Mouse (Mus musculus): Measurements from ENCODE around the gene Mgst3. TPM values are rescaled to one million over a fixed set of nuclear protein-coding genes. Genes with fewer than 3 reads are reported as not detected.

Gene Mgst3
- total RNA-seq, 2 experiments from 2014 or later = 25.3 to 27.2 TPM

DNA sequence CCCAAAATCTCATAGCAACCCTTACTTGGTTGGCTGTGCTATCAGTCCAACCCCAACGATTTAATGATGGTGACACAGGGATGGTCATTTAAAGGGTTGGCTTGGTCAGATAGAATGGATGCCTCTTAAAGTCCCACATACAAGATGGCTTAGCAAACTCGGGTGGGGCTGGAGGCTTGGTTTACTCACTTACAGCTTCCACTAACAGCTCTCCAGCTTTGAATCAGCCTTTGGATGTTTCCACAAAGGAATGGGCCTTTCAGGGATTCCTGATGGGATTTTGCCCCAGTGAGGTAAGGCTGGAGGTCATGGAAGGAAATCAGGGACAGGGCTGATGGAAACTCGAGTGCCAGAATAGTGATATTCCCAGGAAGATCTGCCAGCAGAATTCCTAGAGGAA lies 5.8 kb downstream of the Mgst3 start:
- DNase-seq = no peak

DNA sequence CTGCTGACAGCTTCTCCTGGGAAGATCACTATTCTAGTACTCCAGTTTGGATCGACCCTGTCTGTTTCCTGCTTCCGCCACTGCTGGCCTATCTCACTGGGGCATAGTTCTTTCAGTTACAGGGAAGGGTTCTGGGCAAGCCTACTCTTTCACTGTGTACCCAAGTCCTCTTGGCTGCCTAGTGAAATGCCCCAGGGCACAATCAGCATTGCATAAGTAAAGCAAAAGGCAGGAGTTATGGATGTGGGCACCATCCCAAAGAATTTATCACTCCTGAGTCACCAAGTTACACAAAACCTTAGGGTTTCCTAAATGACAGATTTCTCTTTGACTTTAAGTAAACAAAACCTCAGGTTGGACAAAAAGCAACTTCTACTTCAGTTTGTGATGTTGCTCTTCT lies 6.3 kb downstream of the Mgst3 start:
- DNase-seq = no peak

DNA sequence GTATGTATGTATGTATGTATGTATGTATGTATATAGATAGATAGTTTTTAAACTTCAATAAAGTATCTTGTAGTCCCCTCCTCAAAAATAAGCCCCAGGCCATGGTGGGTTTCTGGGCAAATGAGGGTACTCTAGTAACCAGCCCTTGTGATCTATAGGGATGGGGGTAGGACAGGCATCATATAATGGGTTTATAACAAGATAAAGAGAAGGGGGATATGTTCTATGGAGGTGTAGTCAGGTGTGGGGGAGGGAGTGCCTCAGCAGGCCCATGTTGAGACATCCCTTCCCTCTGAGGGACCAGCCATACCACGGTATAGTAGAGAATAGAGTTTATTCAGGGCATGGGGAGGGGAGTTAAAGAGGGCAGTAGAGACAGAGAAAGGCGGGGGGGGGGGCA lies 7.2 kb downstream of the Mgst3 start:
- no peak for DNase-seq

DNA sequence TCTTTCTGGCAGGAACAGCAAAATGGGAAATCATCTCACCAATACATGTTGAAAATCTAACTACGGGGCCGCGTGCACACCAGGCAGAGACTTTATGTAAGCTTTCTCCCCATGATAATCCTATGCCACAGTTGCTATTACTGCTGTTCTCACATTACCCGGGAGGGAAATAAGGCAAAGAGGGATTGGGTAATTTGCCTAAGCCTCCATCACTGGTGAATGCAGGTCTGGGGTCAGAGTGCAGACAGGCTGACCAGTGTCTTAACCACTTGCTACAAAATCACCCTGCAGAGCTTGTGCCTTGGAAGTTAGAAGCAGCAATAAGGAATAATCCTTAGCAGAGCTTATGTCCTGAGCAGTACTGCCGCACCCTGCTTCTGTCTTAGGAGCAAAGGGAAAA lies 8.0 kb downstream of the Mgst3 start:
- DNase-seq = no peak

DNA sequence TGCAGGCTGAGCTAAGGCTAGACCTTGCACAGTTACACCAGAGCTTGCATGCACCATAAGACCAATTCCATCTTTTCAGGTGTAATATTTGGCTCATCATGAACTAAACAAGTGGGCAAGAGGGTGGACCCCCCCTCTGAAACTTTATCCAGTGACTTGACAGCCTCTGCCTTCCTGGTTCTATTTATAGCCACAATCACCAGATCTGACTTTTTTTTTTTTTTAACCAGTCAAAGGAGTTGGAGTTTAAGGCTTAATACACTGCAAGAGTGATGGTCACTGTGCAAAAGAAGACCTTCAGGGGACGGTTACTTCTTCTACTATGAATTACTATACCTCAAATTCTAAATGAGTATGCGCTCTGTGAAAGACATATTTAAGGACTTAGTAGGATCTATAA lies 8.4 kb downstream of the Mgst3 start:
- DNase-seq = no peak

DNA sequence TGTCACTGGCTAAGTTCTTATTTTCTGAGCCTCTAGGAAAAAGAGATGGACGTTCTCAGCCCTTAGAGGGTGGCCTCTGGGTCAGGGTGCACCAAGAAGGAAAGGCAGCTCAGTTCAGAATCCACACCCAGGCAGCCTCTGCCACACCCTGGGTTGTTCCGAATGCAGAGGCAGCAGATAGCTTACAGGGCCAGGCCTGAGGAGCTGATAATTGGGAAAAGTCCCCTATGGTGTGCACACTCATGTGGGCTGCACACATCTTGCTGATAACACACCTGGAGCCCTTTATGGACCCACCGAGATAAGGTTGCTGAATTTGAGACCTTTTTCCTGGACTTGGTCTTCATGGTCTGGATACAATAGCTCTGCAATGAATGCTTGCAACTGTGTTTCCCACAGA lies 9.5 kb downstream of the Mgst3 start:
- no peak for DNase-seq

DNA sequence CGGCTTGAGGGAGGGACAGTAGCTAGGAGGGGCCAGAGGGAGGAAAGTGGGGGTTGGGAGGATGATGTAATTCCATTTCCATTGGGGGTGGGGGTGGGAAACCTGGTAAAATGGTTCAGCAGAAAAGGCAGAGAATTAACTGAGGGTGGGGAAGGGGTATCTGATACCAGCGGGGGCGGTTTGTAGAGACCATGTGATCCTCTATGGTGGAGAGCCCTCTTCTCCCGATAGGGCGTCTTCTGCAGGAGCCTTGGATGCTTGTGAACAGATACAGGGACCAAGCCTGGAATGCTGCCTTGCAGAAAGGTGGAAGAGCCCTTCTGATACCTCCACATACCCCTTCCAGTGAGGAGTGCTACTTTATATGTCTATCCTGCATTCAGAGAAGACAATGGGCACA lies 10.5 kb downstream of the Mgst3 start:
- DNase-seq = no peak

DNA sequence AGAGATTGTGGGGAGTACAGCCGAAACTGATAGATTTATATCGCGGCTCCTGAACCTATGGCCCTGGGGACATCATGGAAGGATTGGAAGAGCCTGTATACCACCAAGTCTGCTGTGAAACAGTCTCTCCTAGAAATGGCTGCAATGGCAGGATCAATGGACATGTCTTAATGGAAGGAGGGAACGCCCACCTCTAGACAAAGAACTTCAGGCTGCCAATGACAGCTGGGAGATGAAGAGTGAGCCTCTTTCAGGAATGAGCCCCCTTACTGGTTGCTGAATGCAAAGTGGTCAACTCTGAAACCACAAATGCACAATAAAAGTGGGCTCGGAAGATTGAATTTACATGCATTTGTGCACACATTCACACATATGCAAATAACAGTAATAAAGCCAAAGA lies 10.9 kb downstream of the Mgst3 start:
- DNase-seq = no peak

DNA sequence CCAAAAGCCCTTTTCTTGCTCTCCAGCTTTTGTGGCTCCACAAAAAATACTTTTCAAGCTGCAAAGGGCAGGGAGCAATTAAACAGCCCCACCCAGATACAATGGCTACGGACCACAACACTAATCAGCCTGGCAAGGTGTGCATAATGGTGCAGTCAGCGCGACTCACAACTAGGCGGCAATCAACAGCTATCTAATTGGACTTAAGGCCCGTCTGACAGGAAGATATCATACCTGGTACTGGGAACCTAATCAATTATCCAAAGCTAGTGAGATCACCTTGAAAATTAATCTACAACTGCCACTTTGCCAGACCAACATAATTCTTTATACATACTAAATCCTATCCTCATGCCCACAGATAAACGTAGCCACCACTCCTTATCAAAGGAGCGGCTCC lies 11.3 kb downstream of the Mgst3 start:
- DNase-seq = no peak

DNA sequence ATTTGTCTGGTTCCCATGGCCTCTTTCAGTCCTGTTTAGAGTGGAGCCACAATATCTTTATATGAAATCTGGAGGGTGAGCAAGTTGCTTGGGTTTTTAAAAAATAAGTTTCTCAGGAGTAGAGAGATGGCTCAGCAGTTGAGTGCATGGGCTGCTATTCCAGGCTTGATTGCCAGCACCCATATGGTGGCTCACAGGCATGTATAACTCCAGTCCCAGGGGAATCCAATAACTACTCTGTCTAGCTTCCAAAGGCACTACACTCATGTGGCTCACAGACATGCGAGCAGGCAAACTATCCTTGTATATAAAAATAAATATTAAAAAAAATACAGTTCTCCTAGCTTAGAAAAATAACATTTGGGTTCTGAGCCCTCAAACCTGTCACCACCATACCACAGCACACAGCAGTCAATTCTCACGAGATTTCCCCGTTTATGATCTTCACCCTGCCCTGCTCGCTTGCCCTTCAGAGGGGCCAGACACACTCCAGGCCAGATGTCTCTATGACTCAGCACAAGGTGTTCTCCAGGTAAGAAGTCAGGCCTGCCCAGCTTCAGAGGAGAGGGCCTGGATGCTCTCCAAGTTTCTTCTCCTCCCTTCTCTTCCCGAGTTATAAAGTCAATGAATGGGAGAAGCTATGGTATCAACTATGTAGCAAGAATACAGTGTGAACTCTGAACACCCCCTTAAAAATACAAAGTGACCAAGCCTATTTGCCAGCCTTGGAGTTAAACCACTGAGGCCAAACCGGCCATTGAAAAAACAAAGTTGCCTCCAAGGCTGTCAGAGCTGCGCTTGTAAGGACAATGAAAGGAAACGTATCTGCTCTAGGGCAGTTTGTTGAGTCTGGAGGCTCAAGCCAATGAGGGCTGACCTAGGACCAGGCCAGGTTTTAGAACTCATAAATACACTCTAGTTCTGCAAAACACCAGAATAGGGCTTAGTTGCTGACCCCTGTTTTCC lies 12.3 kb downstream of the Mgst3 start:
- no peak for DNase-seq

DNA sequence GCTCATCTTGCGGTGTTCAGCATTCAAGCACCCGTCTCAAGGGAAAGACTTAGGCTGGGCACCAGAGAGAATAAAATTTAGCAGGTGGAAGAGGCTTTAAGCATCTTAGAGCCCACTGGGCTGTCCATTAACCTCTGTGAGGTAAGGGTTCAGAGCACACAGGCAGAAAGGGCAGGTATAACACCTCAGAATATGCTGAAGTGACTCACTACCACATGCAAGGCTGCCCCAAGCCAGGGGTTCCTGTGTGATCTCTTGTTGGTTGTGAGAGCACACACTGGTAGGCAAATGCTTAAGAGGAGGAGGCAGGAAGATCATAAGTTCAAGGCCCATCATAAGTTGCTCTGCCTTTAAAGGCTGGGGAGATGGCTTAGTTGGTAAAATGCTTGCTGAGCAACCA lies 13.4 kb downstream of the Mgst3 start:
- no peak for DNase-seq

DNA sequence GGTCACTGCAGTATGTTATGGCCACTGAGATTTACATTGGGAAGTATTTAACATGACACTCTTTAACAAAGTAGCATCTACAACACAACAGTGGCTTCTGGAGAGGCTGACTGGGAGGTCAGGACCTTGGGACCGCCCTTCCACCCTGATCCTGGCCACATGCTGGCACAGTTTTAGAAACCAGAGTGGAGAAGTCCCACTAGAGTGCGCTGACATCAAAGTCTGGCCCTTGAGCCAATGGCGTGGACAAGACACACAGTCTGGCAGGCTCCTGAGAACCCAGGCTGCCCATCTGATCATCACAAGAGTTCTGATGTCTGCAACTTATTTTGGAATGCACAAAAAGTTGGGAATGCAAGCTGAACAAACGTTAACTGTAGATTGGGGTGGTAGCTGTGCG lies 13.9 kb downstream of the Mgst3 start:
- DNase-seq = no peak

DNA sequence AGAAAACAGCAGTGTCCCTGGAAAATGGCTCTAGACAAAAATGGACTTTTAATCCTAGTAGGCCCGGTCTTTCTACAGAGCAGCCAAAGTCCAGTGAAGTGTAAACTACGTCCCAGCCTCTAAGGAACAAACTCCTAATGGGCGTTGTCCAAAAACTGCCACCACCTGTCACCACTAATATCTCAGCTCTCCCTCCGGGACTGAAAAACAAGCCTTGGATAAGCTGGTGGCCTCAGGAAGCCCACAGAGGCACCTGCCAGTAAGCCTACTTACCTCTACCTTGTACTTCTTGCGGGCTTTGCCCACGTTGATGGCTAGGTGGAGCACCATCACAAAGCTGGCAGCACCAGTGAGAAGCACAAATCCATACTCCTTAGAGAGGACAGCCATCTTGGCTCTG lies 15.6 kb downstream of the Mgst3 start:
- DNase-seq = no peak

DNA sequence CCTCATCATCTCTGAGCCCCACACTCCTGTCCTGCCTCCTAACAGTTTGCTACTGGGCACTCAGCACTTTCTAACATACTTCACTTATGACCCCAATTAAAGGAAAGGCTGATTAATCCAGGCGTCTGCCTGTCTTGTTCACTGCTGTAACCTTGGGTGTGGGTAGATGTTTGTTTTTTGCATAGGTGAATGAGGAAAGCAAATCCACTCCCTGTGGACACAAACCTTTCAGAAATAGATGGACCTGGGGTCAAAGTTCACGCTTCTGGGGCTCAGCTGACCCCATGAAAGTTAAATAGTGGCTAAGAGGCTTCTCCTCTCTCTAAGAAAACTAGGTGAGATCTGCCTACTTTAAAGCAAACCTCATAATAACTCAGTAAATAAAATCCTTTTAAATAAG lies 18.7 kb downstream of the Mgst3 start:
- DNase-seq = no peak

DNA sequence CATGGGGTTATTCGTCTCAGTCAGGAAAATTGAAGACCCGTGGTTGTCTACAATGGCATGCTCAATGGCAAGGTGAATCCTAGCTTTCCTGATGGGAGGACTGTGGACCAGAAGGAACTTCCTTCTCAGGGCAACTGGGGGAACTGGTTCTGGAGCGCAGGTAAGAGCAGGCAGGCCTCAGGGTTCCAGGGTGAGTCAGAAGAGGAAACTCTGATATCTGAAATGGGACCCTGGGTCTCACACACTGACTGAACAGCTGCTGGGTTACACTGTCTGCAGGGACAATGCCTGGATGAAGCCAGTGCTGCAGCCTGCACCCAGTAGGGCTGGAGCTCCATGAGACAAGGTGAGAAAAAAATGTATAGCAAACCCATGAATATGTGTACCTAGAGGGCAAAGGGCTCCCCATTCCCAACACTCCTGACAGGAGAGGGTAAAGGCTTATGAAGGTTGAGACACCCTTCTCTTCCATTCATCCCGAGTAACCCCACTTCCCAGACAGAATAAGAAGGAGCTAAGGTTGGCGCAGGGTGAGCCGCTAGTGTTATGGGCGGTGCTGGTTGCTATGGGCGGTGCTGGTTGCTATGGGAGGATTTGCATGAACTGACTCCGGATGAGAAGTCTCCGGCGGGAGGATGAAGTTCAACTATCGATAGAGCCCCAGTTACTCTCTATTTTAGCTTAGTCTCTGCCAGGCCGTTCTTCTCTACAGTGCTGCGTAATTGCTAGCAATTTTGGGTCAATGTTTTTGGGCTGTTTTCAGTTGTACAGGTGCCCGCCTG lies 19.4 kb downstream of the Mgst3 start:
- DNase-seq = no peak

DNA sequence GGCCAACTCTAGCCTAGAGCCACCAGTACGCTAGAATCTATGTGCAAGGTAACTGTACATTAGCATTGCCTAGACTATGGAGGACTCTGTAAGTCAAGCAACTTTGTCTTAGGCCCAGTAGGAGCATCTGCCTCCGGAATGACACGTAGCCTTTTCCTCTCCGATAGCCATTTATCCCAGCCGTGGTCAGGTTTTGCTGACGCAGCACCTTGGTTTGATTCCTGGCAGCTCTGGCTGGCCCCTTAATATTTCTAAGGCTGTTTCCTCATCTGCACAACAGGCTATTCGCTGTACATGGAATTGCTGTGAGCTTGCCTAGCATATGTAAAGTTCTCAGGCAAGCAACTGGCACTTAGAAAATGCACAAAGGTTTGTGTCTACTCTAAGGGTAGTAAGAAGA lies 20.9 kb downstream of the Mgst3 start:
- no peak for DNase-seq

DNA sequence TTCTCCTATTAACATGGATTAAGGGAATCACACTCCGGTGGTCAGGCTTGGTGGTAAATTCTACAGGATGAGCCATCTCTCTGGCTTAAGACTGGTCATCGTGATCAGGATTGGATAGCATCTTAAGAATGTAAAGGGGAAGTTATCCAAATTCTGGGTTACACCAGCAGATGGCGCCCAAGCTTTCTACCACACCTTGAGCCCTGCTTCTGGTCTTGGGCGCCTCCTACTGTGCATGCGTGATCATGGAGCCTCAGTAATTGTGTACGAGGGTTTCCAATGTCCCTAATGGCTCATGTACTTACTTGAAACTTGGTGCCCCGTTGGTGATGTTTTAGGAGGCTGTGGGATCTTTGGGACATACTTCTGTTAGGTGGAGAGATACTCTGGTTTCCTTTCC lies 23.7 kb downstream of the Mgst3 start:
- peak; percentile 84 for DNase-seq

DNA sequence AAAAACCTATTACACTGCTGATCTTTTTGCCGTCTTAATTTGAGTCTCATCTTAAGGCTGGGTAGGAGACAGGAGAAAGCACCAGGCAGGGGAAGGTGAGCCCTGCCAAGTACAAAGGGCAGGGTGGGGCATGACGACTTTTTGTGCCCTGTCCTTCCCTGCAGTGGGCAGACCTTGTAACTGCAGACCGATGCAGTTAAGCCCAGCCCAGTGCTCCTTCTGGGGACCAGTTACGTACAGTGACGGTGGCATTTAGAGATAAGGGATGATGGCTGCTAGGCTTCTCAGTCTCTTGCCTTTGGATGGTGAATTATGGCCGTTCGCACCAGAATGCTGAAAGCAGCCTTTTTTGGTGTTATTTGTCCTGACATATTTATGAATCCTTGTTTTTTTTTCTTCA lies 25.1 kb downstream of the Mgst3 start:
- DNase-seq = no peak

DNA sequence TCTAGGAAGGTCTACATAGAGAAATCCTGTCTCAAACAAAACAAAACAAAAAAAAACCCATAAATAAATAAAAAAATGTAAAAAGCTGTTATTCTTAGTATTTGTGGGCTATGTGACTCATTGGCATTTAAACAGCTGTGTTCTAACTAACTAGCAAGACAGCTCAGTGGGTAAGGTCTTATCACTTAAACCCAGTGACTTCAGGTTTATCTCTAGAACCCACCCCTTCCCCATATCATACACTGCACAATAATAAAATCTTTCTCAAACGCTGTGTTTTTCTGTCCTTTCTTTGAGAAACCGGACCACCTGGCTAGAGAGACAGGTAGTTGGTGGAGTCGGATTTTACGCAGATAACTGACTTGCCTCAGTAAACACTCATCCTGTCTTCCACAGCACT lies 25.6 kb downstream of the Mgst3 start:
- no peak for DNase-seq

DNA sequence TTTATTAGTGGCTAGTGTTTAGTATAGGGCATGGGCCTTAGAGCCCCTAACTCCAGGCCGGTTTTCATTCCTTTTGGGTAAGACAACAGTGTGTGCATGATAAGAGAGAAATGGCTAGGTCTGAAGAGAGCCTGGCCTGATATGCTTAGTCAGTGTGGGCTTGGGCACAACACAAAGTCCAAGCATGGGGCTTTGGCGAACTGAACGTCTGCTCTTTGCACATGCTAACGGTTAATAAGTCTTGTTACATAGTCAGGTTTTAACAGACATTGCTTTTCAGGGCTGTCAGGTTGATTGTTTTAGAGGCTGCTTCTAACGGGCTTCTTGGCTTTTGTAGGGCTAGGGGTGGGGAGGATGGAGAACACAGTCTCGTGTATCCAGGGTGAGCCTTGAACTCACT lies 27.0 kb downstream of the Mgst3 start:
- DNase-seq = no peak

DNA sequence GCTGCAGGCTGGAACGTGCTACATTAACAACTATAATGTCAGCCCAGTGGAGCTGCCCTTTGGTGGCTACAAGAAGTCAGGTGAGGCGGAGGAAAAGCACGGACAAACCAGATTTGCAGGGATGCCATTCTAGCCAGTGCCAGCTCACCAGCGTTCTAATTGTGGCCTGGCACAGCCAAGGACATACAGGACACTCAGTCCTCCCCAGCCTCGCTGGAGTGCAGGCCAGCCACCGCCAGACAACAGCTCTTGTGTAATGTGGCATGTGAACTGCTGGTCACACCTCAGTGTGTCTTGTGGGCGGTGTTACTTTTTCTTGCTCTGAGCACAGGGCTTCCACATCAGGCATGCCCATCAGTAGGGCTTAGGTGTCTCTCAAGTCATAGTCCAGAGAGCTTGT lies 27.8 kb downstream of the Mgst3 start:
- DNase-seq = no peak

DNA sequence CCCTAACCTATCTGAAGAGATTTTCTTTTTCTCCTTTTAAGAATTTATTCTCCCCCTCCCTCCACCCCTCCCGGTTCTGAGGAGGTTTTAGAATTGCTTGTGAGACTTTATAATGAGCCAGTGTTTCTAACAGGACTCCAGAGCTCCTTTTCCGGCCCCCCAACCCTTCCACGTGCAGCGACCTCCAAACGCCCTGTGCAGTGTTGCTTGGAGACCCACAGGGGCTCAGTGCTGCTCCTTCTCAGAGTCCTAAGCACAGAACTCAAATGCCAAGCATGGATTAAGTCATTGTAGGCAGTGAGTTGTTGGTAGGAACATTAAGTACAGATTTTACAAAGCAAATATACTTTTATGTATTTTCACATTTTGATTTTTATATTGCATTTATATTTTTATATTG lies 30.3 kb downstream of the Mgst3 start:
- no peak for DNase-seq

DNA sequence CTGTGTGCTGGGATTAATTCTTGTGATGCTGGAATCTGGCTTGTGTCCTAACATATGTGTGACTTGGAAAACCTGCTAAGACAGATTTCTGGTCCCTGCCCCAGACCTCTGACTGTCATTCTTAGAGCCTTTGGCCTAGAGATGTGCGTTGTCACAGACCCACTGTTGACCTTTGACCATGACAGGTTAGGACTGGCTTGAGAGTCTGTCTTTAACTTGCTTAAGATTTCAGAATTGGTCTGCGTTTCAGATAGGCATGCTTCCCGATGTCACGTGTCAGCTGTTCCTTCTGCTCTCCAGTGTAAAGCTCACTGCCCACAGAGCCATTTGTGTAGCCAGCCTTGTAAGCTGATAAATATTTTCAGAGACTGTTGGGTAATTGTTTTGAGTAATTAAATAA lies 30.8 kb downstream of the Mgst3 start:
- no peak for DNase-seq

DNA sequence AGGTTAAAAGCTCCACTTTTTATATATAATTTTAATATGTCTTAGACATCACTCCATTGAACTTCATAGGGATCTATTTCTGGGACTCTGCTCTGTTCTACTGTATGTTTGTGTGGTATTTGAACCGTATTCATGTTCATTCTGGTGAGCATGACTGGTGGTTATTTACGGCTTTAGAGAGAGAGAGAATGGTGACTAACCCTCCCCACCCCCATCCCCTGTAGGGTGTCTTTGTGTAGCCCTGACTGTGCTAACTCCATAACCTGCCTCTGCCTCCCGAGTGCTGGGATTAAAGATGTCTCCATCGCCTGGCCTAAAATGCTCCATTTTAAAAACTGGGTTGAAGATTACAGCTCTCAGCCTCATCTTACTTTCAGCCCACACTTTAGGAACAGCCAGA lies 33.4 kb downstream of the Mgst3 start:
- DNase-seq = no peak
